Mouse (Mus musculus) adrenal gland, adult 10 weeks (tissue): ENCODE measurements around the gene Tmpo. TPM values are rescaled to one million over a fixed set of nuclear protein-coding genes. Genes with fewer than 3 reads are reported as not detected.

Source experiments
- polyA plus RNA-seq: library from polyadenylated mRNA; stranded (reverse); fragments of 350-450 nt; fragmentation: Illumina TruSeq; extraction: RNeasy Lipid Tissue Mini Kit (QIAGEN cat#74804); gene quantifications from one replicate; pipeline ENCODE4 v1.2.3, GENCODE M21; 2014; ENCODE audit warnings: low read depth, low replicate concordance

Gene Tmpo
- 218 TPM for polyA plus RNA-seq

GRCm38 (mm10) chr10:91180761-91181460 is at the start of gene Tmpo:
Gene Tmpo, minus strand, starts transcription at chr10:91181315.

GRCm38 (mm10) chr10:91123828-91124822 is 57.0 kb downstream of the Tmpo start, which contains the start of gene Slc25a3:
Gene Slc25a3, minus strand, starts transcription at chr10:91124059.

Other genes starting within 250 kb of the Tmpo start
- gene Apaf1, start 98.5 kb downstream of the Tmpo start, polyA plus RNA-seq, result 7.1 TPM
- gene Ikbip, start 98.4 kb downstream of the Tmpo start, polyA plus RNA-seq, result 87.2 TPM
- gene Slc25a3, start 57.3 kb downstream of the Tmpo start, polyA plus RNA-seq, result 1,184 TPM